Mouse (Mus musculus) kidney, adult 2 months (tissue): ENCODE results near the gene Kank1.

ENCODE experiments used
- CTCF ChIP-seq: fragments of 200-500 bp; conservative IDR thresholded peaks from 2 replicates; pipeline ENCODE4 v1.5.1; 2011; ENCODE audit warnings: low read depth, mild to moderate bottlenecking, control low read depth, low read length, moderate library complexity, mixed read lengths; ENCODE audit not compliant: insufficient read depth, insufficient read length
- POLR2A ChIP-seq: fragments of 200-500 bp; IDR thresholded peaks from one replicate; pipeline ENCODE4 v1.6.1; 2011; ENCODE audit warnings: low read depth, low read length, control low read depth

- TF ChIP-seq CTCF (peak; percentile 31), POLR2A (no peak)
Observed at GRCm38 (mm10) chr19:25340630-25341620, 104.2 kb downstream of the Kank1 start.
